Mouse (Mus musculus) heart, adult 11 months (tissue): ENCODE results near the gene Hps6.

Experiments used
- DNase-seq: peaks from one replicate; pipeline ENCODE4 v3.0.0; 2022

Gene Hps6

GRCm38 (mm10) chr19:46030196-46030983 lies 27.1 kb downstream of the Hps6 start:
- peak; percentile 73 for DNase-seq

GRCm38 (mm10) chr19:46031689-46032432 lies 28.6 kb downstream of the Hps6 start:
- DNase-seq = peak; percentile 95

- peak; percentile 90 for DNase-seq
Measured at GRCm38 (mm10) chr19:46032731-46033510, 29.6 kb downstream of the Hps6 start.

GRCm38 (mm10) chr19:46033911-46034310 lies 30.6 kb downstream of the Hps6 start:
- peak; percentile 84 for DNase-seq

- DNase-seq = peak; percentile 87
Measured at GRCm38 (mm10) chr19:46035971-46036370, 32.7 kb downstream of the Hps6 start.

- peak; percentile 91 for DNase-seq
Measured at GRCm38 (mm10) chr19:46036477-46037242, 33.4 kb downstream of the Hps6 start.

GRCm38 (mm10) chr19:46037243-46037924 lies 34.1 kb downstream of the Hps6 start:
- DNase-seq = peak; percentile 92

GRCm38 (mm10) chr19:46037925-46038850 lies 34.9 kb downstream of the Hps6 start:
- peak; percentile 90 for DNase-seq

GRCm38 (mm10) chr19:46038851-46039260 lies 35.5 kb downstream of the Hps6 start:
- DNase-seq = peak; percentile 96

GRCm38 (mm10) chr19:46039478-46039877 lies 36.2 kb downstream of the Hps6 start:
- peak; percentile 99 for DNase-seq

- DNase-seq = peak; percentile 93
Measured at GRCm38 (mm10) chr19:46040149-46040902, 37.0 kb downstream of the Hps6 start.

- DNase-seq = no peak
Measured at GRCm38 (mm10) chr19:46041299-46041932, 38.1 kb downstream of the Hps6 start.

GRCm38 (mm10) chr19:46041933-46042475 lies 38.7 kb downstream of the Hps6 start:
- peak; percentile 99 for DNase-seq

GRCm38 (mm10) chr19:46042476-46043011 lies 39.2 kb downstream of the Hps6 start:
- peak; percentile 96 for DNase-seq

GRCm38 (mm10) chr19:46043380-46043779 lies 40.1 kb downstream of the Hps6 start:
- peak; percentile 98 for DNase-seq

GRCm38 (mm10) chr19:46044271-46044992 lies 41.1 kb downstream of the Hps6 start, which contains the start of gene Pprc1:
Gene Pprc1 (plus strand): TSS chr19:46044886.
- DNase-seq = peak; percentile 98

- peak; percentile 100 for DNase-seq
Measured at GRCm38 (mm10) chr19:46044993-46045695, 41.8 kb downstream of the Hps6 start, which contains the start of gene Ldb1. Gene Ldb1 (minus strand): TSS chr19:46045214.
